ENCODE assay signal across 10 mouse cellular contexts in genomic region chr19:6163872-6164547, GRCm38 (mm10). TPM values are rescaled to one million over a fixed set of nuclear protein-coding genes. Genes with fewer than 3 reads are reported as not detected.
A peak's percentile ranks its signal among the peaks of the same experiment; 100 is the strongest.
DNase-seq lines count a peak whose midpoint lies in the region; ATAC-seq and TF ChIP-seq lines count a peak whose summit lies in the region.
"Had no signal": no experiment of that assay in that cellular context is flagged by ENCODE, and none has a peak within 500 bp of the region (broad histone marks: within the 10 kb centered on the region; RNA-seq: fewer than 3 reads in every experiment).

No protein-coding gene starts in this region.

- peak; percentile 19 for DNase-seq in layer of hippocampus, adult 9-11 months
- no peak for DNase-seq in layer of hippocampus, adult 9-10 months (ENCODE audit: low spot score)
- peak; percentile 29 for DNase-seq in adrenal gland, postnatal 25 days
- DNase-seq in lung, postnatal 36 days = peak; percentile 81
- DNase-seq in hindbrain, postnatal 0 days (ENCODE audit: low spot score) = no peak
- DNase-seq in retina, postnatal 1 day = no peak
- DNase-seq: cerebellum, adult 18-20 months; liver, embryonic 13.5 days had no signal

- no peaks in the 10 kb centered on the region for H3K36me3 ChIP-seq in intestine, embryonic 16.5 days (ENCODE audit: control insufficient read depth, insufficient read depth, low read length)
- H3K36me3 ChIP-seq in hindbrain, postnatal 0 days (ENCODE audit: insufficient read depth, low read length) = no peaks in the 10 kb centered on the region
- no peaks in the 10 kb centered on the region for H3K36me3 ChIP-seq in hindbrain, embryonic 13.5 days
- H3K36me3 ChIP-seq: liver, embryonic 13.5 days had no signal

- no peaks in the 10 kb centered on the region for H3K27me3 ChIP-seq in intestine, embryonic 16.5 days (replicated peaks; ENCODE audit: control insufficient read depth, insufficient read depth, low read length)
- no peaks in the 10 kb centered on the region for H3K27me3 ChIP-seq in hindbrain, postnatal 0 days (ENCODE audit: insufficient read depth, low read length)
- no peaks in the 10 kb centered on the region for H3K27me3 ChIP-seq in hindbrain, embryonic 13.5 days

- WGBS in intestine, embryonic 16.5 days = 49% methylated on average over 10 of the region's 10 CpGs
- 72% methylated on average over 10 of the region's 10 CpGs for WGBS in hindbrain, postnatal 0 days
- 76% methylated on average over 10 of the region's 10 CpGs for WGBS in hindbrain, embryonic 13.5 days

- peaks cover 10% of the 10 kb centered on the region; the same call in 1 of the 2 replicates for H3K4me1 ChIP-seq in intestine, embryonic 16.5 days (ENCODE audit: control insufficient read depth, insufficient read depth, low read length)
- no peaks in the 10 kb centered on the region for H3K4me1 ChIP-seq in hindbrain, postnatal 0 days (ENCODE audit: insufficient read depth, low read length)
- no peaks in the 10 kb centered on the region for H3K4me1 ChIP-seq in hindbrain, embryonic 13.5 days (replicated peaks)

- no peak for TF ChIP-seq CTCF in hindbrain, postnatal 0 days (IDR thresholded peaks at IDR 0.05; ENCODE audit: low read depth)

- no peak overlapping the region for H3K4me3 ChIP-seq in intestine, embryonic 16.5 days (ENCODE audit: low read length)
- no peak overlapping the region for H3K4me3 ChIP-seq in hindbrain, postnatal 0 days (ENCODE audit: low read length)
- no peak overlapping the region for H3K4me3 ChIP-seq in hindbrain, embryonic 13.5 days
- H3K4me3 ChIP-seq: liver, embryonic 13.5 days had no signal

- peak overlapping the region; percentile 35; the same call in 1 of the 2 replicates for H3K9ac ChIP-seq in intestine, embryonic 16.5 days (ENCODE audit: low read depth, low read length)
- H3K9ac ChIP-seq in hindbrain, postnatal 0 days (replicated peaks; ENCODE audit: low read length) = no peak overlapping the region
- H3K9ac ChIP-seq in hindbrain, embryonic 13.5 days = no peak overlapping the region
- H3K9ac ChIP-seq: liver, embryonic 13.5 days had no signal

- no peaks in the 10 kb centered on the region for H3K9me3 ChIP-seq in intestine, embryonic 16.5 days (ENCODE audit: control insufficient read depth, low read length)
- no peaks in the 10 kb centered on the region for H3K9me3 ChIP-seq in hindbrain, postnatal 0 days (ENCODE audit: low read length)
- no peaks in the 10 kb centered on the region for H3K9me3 ChIP-seq in hindbrain, embryonic 13.5 days
- H3K9me3 ChIP-seq: liver, embryonic 13.5 days had no signal

- H3K4me2 ChIP-seq in intestine, embryonic 16.5 days (ENCODE audit: low read depth, low read length) = peak overlapping the region; percentile 28
- H3K4me2 ChIP-seq in hindbrain, postnatal 0 days (ENCODE audit: low read depth, low read length) = no peak overlapping the region
- no peak overlapping the region for H3K4me2 ChIP-seq in hindbrain, embryonic 13.5 days
- H3K4me2 ChIP-seq: liver, embryonic 13.5 days had no signal

- ATAC-seq in intestine, embryonic 16.5 days = peak; percentile 75
- no peak for ATAC-seq in hindbrain, postnatal 0 days
- no peak for ATAC-seq in hindbrain, embryonic 13.5 days (ENCODE audit: low FRiP score)

- H3K27ac ChIP-seq in intestine, embryonic 16.5 days (ENCODE audit: low read length) = peak overlapping the region; percentile 24; the same call in 1 of the 2 replicates
- no peak overlapping the region for H3K27ac ChIP-seq in hindbrain, postnatal 0 days
- H3K27ac ChIP-seq in hindbrain, embryonic 13.5 days = no peak overlapping the region
- H3K27ac ChIP-seq: liver, embryonic 13.5 days had no signal

RNA-seq across cellular contexts. Expression of gene Majin, which starts 20.2 kb away (rescaled TPM):
- 0.76 and 2.9 TPM in 2 replicates for total RNA-seq in adrenal gland, postnatal 25 days (2021)
- not detected in 2 replicates for polyA plus RNA-seq in intestine, embryonic 16.5 days (2015; fragmentation: Nextera tagmentation; extraction: Ambion mirVana)
- not detected in 2 replicates for total RNA-seq in hindbrain, postnatal 0 days (2014; rRNA removed)
- 0.24 TPM in 1 of 2 replicates, not detected in the other for polyA plus RNA-seq in hindbrain, postnatal 0 days (2015; fragmentation: Nextera tagmentation; extraction: Ambion mirVana)
- polyA plus RNA-seq in hindbrain, embryonic 13.5 days (2015; fragmentation: Nextera tagmentation; extraction: Ambion mirVana) = not detected in 2 replicates
- polyA plus RNA-seq: liver, embryonic 13.5 days had no signal

RNA-seq across cellular contexts. Expression of gene Arl2, which starts 22.7 kb away (rescaled TPM):
- 74.5 and 74.7 TPM in 2 replicates for total RNA-seq in adrenal gland, postnatal 25 days (2021)
- 102 and 103 TPM in 2 replicates for polyA plus RNA-seq in intestine, embryonic 16.5 days (2015; fragmentation: Nextera tagmentation; extraction: Ambion mirVana)
- 112 and 123 TPM in 2 replicates for total RNA-seq in hindbrain, postnatal 0 days (2014; rRNA removed)
- 151 and 155 TPM in 2 replicates for polyA plus RNA-seq in hindbrain, postnatal 0 days (2015; fragmentation: Nextera tagmentation; extraction: Ambion mirVana)
- polyA plus RNA-seq in hindbrain, embryonic 13.5 days (2015; fragmentation: Nextera tagmentation; extraction: Ambion mirVana) = 128 and 133 TPM in 2 replicates

RNA-seq across cellular contexts. Expression of gene Batf2, which starts 23.2 kb away (rescaled TPM):
- total RNA-seq in adrenal gland, postnatal 25 days (2021) = 1.00 and 2.1 TPM in 2 replicates
- polyA plus RNA-seq in intestine, embryonic 16.5 days (2015; fragmentation: Nextera tagmentation; extraction: Ambion mirVana) = 1.1 and 1.8 TPM in 2 replicates
- not detected in 2 replicates for total RNA-seq in hindbrain, postnatal 0 days (2014; rRNA removed)
- 0.21 and 0.23 TPM in 2 replicates for polyA plus RNA-seq in hindbrain, postnatal 0 days (2015; fragmentation: Nextera tagmentation; extraction: Ambion mirVana)
- not detected in 2 replicates for polyA plus RNA-seq in hindbrain, embryonic 13.5 days (2015; fragmentation: Nextera tagmentation; extraction: Ambion mirVana)

RNA-seq across cellular contexts. Expression of gene Snx15, which starts 35.9 kb away (rescaled TPM):
- total RNA-seq in adrenal gland, postnatal 25 days (2021) = 23.5 and 26.9 TPM in 2 replicates
- 36.8 and 37.0 TPM in 2 replicates for polyA plus RNA-seq in intestine, embryonic 16.5 days (2015; fragmentation: Nextera tagmentation; extraction: Ambion mirVana)
- 71.4 and 84.4 TPM in 2 replicates for total RNA-seq in hindbrain, postnatal 0 days (2014; rRNA removed)
- 60.9 and 62.7 TPM in 2 replicates for polyA plus RNA-seq in hindbrain, postnatal 0 days (2015; fragmentation: Nextera tagmentation; extraction: Ambion mirVana)
- 55.7 and 58.3 TPM in 2 replicates for polyA plus RNA-seq in hindbrain, embryonic 13.5 days (2015; fragmentation: Nextera tagmentation; extraction: Ambion mirVana)

RNA-seq across cellular contexts. Expression of gene Sac3d1, which starts 45.6 kb away (rescaled TPM):
- total RNA-seq in adrenal gland, postnatal 25 days (2021) = 15.1 and 19.5 TPM in 2 replicates
- 33.4 and 35.7 TPM in 2 replicates for polyA plus RNA-seq in intestine, embryonic 16.5 days (2015; fragmentation: Nextera tagmentation; extraction: Ambion mirVana)
- total RNA-seq in hindbrain, postnatal 0 days (2014; rRNA removed) = 91.0 and 91.5 TPM in 2 replicates
- polyA plus RNA-seq in hindbrain, postnatal 0 days (2015; fragmentation: Nextera tagmentation; extraction: Ambion mirVana) = 50.5 and 51.9 TPM in 2 replicates
- polyA plus RNA-seq in hindbrain, embryonic 13.5 days (2015; fragmentation: Nextera tagmentation; extraction: Ambion mirVana) = 43.0 and 43.6 TPM in 2 replicates

Comparison
In these comparisons a context has a peak if more than half of its experiments do, and no peak if none do; other contexts are left out.
1. DNase-seq: peak in layer of hippocampus, adult 9-11 months (single experiment), adrenal gland, postnatal 25 days (single experiment) and lung, postnatal 36 days (single experiment); none in layer of hippocampus, adult 9-10 months (single experiment), hindbrain, postnatal 0 days (single experiment) and retina, postnatal 1 day (single experiment).